Mouse (Mus musculus) G1E (cell line): Measurements from ENCODE around the gene Acd. TPM values are rescaled to one million over a fixed set of nuclear protein-coding genes. Genes with fewer than 3 reads are reported as not detected.

ENCODE experiments used
- ATAC-seq: 2 replicates; pipeline ENCODE4 v1.8.0; 2016; ENCODE audit warnings: mild to moderate bottlenecking; ENCODE audit not compliant: insufficient number of reproducible peaks, poor library complexity, low FRiP score, severe bottlenecking; ENCODE audit errors: extremely low read depth
- DNase-seq: peaks from one replicate; pipeline ENCODE4 v3.0.0; 2012; ENCODE audit warnings: low spot score
- H3K27me3 ChIP-seq: 2 replicates; pipeline ENCODE4 v1.6.1; 2012; ENCODE audit warnings: mild to moderate bottlenecking, low read length, inconsistent platforms; ENCODE audit not compliant: insufficient read depth
- H3K36me3 ChIP-seq: replicated peaks from 2 replicates; pipeline ENCODE3; 2012; ENCODE audit warnings: mild to moderate bottlenecking, inconsistent platforms
- H3K4me1 ChIP-seq: 2 replicates; pipeline ENCODE4 v1.6.1; 2012; ENCODE audit warnings: low read depth, low read length, inconsistent platforms, mixed read lengths; ENCODE audit not compliant: insufficient read depth
- H3K4me3 ChIP-seq: 2 replicates; pipeline ENCODE4 v1.5.1; 2012; ENCODE audit warnings: low read depth, mild to moderate bottlenecking, inconsistent platforms, low read length, moderate library complexity, mixed read lengths
- H3K9me3 ChIP-seq: replicated peaks from 2 replicates; pipeline ENCODE4 v1.6.1; 2012; ENCODE audit warnings: inconsistent platforms
- CTCF ChIP-seq: IDR thresholded peaks from 2 replicates; pipeline ENCODE4 v1.5.1; 2012; ENCODE audit warnings: low read depth, low read length, inconsistent platforms, mixed read lengths
- GATA1 ChIP-seq: IDR thresholded peaks from 2 replicates; pipeline ENCODE4 v1.6.1; 2012; ENCODE audit warnings: borderline replicate concordance, low read length, inconsistent platforms, mixed read lengths
- GATA2 ChIP-seq: IDR thresholded peaks from 2 replicates; pipeline ENCODE4 v1.6.1; 2012; ENCODE audit warnings: low read depth, low read length, inconsistent platforms, borderline replicate concordance
- POLR2AphosphoS5 ChIP-seq: IDR thresholded peaks from 2 replicates; pipeline ENCODE4 v1.6.1; 2012; ENCODE audit warnings: low read depth, low read length, inconsistent platforms; ENCODE audit not compliant: insufficient replicate concordance
- TAL1 ChIP-seq: conservative IDR thresholded peaks from 2 replicates; pipeline ENCODE4 v1.6.1; 2012; ENCODE audit warnings: low read depth, low read length, inconsistent platforms, mixed read lengths
- polyA plus RNA-seq: library from polyadenylated mRNA; stranded (reverse); fragments of >175 nt; gene quantifications from 2 replicates; pipeline ENCODE4 v1.2.3, GENCODE M21; 2012
- total RNA-seq, 2 experiments: library from RNA; stranded (forward) in 1 of 2; stranded (reverse) in 1 of 2; fragments of 200-1000 nt in 1 of 2; fragments of >200 nt in 1 of 2; fragmentation: Nextera tagmentation in 1 of 2; gene quantifications; 2 replicates each; pipeline ENCODE4 v1.2.3; 2014 to 2017

Acd gene
- total and polyA plus RNA-seq, 3 experiments: 28.7 to 65.6 (median 44.1) TPM

DNA sequence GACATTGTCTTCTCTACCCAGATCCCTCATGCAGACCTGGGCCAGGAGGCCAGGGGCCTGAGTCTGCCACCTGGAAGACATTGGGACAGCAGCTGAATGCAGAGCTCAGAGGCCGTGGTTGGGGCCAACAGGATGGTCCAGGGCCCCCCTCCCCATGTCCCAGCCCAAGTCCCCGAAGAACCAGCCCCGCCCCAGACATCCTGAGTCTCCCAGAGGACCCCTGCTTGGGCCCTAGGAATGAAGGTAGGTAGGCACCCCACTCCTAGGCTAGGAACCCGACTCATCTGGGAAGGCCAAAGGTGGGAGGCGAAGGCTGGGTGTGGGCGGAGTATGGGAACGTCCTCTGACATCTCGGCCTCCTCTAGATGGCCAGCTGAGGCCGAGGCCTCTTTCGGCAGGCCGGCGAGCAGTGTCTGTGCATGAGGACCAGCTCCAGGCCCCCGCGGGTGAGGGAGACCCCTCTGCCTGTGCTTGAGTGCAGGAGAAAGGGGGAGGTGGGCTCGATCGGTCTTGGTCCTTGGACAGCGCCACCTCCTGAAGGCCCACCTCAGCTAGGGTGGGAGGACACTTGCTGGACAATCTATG lies 3.6 kb downstream of the Acd start:
- no peaks in the 10 kb centered on the region for H3K9me3 ChIP-seq
- DNase-seq (no peak), ATAC-seq (no peak)
- H3K4me1 ChIP-seq: peaks cover 40% of the 10 kb centered on the region
- peaks cover 64% of the 10 kb centered on the region for H3K36me3 ChIP-seq
- peaks cover 9% of the 10 kb centered on the region for H3K27me3 ChIP-seq
- TF ChIP-seq POLR2AphosphoS5 (no peak), CTCF (no peak), GATA1 (no peak)
- H3K4me3 ChIP-seq: no peak overlapping the region

DNA sequence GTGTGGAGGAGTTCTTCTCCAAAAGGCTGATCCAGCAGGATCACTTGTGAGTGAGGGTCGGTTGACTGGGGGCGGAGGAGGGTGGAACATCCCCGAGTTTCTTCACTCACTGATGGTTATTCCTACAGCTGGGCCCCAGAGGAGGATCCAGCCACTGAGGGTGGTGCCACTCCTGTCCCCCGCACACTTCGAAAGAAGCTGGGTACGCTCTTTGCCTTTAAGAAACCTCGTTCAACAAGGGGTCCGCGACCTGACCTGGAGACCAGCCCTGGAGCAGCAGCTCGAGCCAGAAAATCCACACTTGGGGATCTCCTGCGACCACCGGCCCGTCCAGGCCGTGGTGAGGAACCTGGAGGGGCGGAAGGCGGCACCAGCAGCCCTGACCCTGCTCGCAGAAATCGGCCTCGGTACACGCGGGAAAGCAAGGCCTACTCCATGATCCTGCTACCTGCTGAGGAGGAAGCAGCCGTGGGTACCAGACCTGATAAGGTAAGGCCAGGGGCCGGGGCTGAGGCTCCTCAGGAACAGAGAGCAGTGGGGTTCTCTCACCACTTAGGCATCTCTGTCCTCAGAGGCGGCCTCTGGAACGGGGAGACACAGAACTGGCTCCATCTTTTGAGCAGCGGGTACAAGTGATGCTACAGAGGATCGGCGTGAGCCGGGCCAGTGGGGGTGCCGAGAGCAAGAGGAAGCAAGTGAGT lies 5.7 kb downstream of the Acd start:
- Histone ChIP-seq H3K4me1 (peaks cover 27% of the 10 kb centered on the region), H3K36me3 (peaks cover 58% of the 10 kb centered on the region), H3K27me3 (peaks cover 21% of the 10 kb centered on the region), H3K4me3 (no peak overlapping the region), H3K9me3 (no peaks in the 10 kb centered on the region)
- TF ChIP-seq GATA2 (no peak), TAL1 (no peak), CTCF (no peak), POLR2AphosphoS5 (no peak), GATA1 (no peak)
- ATAC-seq (no peak), DNase-seq (no peak)

DNA sequence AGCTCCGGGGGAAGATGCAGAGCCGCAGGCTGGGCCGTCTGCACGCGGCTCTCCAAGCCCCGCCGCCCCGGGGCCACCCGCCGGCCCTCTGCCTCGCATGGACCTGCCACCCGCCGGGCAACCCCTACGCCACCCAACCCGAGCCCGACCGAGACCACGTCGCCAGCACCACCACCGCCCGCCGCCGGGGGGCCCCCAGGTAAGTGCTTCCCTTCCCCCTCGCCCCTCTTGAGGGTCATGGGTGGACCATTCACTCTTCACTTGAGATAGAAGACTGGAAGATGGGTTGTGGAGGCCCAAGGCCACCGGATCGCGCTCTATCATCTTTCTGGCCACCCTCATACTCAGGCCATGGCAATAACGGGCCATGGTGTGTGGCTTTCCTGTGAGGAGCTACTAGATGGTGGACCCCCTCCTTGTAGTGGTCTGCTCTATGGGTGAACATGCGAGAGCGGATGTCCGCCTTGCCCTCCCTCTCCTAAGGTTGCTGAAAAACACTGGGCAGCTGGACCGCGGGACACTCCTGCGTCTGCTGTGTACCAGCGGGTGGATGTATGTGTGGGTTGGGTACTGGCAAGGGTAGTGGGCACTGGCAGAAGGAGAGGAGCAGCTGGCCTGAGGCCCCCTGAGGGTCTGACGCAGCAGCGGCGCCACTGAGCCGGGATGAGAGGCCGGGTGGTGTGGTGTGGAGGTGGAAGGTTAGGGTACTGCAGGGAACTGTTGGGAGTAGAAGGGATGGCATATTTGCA lies 6.7 kb downstream of the Acd start:
- Histone ChIP-seq H3K9me3 (no peaks in the 10 kb centered on the region), H3K27me3 (peaks cover 28% of the 10 kb centered on the region), H3K4me1 (peaks cover 17% of the 10 kb centered on the region), H3K36me3 (peaks cover 48% of the 10 kb centered on the region), H3K4me3 (peak overlapping the region; percentile 58; the same call in 1 of the 2 replicates)
- ATAC-seq (no peak), DNase-seq (no peak)
- no peak for TF ChIP-seq POLR2AphosphoS5
- TF ChIP-seq CTCF: no peak
- no peak for TF ChIP-seq TAL1
- no peak for TF ChIP-seq GATA2

DNA sequence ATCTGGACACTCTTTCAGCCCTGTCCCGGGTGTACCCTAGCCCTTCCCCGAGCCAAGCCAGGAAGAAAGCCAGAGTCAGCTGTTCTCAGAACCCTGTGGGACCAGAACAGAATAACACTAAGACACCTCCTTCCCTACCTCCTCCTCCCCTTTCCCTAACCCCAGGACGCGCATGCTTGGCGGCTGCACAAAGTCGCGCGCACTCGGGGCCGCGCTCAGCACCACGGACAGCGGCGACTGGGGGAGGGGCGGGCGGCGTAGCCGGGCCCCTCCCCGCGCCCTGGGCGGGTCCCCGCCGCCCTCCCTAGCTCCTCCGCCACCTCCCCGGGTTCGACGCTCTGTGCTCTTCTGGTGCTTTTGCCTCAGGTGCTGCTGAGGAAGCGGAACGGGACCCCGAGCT lies 7.3 kb downstream of the Acd start:
- H3K9me3 ChIP-seq: no peaks in the 10 kb centered on the region
- H3K4me3 ChIP-seq: peak overlapping the region; percentile 58; the same call in 1 of the 2 replicates
- DNase-seq (peak; percentile 47), ATAC-seq (no peak)
- H3K4me1 ChIP-seq: peaks cover 17% of the 10 kb centered on the region
- H3K36me3 ChIP-seq: peaks cover 43% of the 10 kb centered on the region
- H3K27me3 ChIP-seq: peaks cover 31% of the 10 kb centered on the region
- TF ChIP-seq GATA1: no peak
- no peak for TF ChIP-seq GATA2
- TF ChIP-seq POLR2AphosphoS5: no peak
- TF ChIP-seq CTCF: no peak
- TF ChIP-seq TAL1: no peak

DNA sequence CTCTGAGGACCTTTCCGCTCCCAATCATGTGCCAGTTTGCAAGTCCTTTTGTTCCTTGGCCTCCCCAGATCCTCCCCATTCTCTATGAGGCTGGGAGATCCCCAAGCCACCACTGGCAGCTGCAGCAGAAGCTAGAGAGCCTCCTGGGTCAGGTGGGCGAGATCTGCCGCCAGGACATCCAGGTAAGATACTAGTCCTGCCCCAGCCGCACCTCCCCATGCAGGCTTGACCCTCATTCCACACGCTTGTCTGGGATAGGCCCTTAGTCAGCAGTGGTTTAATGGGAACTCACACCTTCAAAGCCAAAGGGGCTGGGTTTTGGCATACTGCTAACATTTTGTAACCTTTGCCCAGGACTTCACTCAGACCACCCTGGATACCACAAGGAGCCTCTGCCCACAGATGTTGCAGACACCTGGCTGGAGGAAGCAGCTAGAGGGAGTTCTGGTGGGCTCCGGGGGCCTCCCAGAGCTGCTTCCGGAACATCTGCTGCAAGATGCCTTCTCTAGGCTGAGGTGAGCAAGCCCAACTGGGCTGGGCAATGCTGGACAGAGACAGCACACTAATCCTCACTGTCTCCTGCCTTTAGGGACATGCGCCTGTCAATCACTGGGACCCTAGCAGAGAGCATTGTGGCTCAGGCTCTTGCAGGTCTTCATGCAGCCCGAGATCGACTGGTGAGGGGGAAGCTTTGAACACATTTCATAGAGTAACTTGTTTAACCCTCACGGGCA lies 8.3 kb downstream of the Acd start:
- H3K27me3 ChIP-seq: peaks cover 34% of the 10 kb centered on the region
- TF ChIP-seq POLR2AphosphoS5 (no peak), TAL1 (no peak), CTCF (no peak), GATA1 (no peak), GATA2 (no peak)
- H3K9me3 ChIP-seq: no peaks in the 10 kb centered on the region
- H3K4me1 ChIP-seq: peaks cover 19% of the 10 kb centered on the region
- H3K36me3 ChIP-seq: peaks cover 32% of the 10 kb centered on the region
- no peak for ATAC-seq
- no peak overlapping the region for H3K4me3 ChIP-seq
- DNase-seq: no peak

DNA sequence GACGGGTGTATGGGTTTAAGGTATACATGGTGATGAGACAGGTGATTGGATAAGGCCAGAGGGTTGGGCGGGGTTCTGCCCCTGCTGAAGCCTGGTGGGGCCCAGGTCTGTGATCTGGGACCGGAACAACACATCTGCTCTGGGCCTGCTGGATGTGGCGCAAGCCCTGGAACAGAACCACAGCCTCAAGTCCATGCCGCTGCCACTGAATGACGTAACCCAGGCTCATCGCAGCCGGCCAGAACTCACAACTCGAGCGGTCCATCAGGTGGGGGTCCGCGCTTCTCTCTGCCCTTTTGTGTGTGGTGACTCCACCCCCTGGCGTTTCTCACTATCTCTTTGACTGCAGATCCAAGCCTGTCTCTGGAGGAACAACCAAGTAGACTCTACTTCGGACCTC lies 9.9 kb downstream of the Acd start:
- no peaks in the 10 kb centered on the region for H3K9me3 ChIP-seq
- ATAC-seq (no peak), DNase-seq (no peak)
- peaks cover 23% of the 10 kb centered on the region for H3K36me3 ChIP-seq
- peaks cover 34% of the 10 kb centered on the region for H3K27me3 ChIP-seq
- no peak overlapping the region for H3K4me3 ChIP-seq
- peaks cover 15% of the 10 kb centered on the region for H3K4me1 ChIP-seq
- TF ChIP-seq GATA1 (no peak), CTCF (no peak), GATA2 (no peak)
